Mouse (Mus musculus) ovary, adult 18-20 months (tissue): ENCODE measurements around the gene Arl10.

Experiments used
- DNase-seq: peaks from one replicate; pipeline ENCODE4 v3.0.0; 2022; ENCODE audit warnings: low spot score, mixed read lengths

Arl10 gene

GRCm38 (mm10) chr13:54616998-54617397 lies 42.2 kb downstream of the Arl10 start:
- no peak for DNase-seq

DNA sequence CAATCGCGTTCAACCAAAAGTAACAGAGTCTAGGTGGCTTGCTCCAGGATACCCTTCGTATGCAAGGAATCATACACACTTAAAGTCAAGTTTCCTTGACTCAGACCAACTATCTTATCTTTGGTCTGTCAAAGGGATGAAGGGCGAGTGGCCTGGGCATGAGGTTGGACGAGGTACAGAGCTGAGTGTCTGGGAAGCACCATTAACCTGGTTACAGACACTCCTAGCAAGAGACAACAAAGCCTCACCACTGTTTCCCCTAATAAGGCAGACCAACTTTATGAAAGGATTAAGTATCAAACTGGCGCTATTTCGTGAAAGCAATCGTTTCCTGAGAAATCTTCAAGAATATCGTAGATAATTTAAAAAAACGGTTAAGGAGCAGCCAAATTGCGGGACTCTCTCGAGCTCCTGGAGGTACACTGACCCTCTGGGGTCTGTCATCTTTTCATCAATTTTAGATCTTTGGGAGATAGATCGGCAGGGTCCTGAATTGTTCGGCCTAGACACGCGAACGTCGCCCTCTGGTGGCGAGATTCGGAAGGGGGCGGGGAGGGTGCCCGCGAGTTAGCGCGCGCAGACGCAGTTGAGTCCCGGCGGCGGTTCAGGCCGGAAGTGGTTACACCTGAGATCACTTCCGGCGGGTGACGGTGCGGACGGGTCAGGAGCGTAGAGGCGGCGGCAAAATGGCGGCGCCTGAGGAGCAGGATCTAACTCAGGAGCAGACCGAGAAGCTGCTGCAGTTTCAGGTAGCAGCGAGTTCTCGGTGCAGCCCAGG lies 46.5 kb downstream of the Arl10 start, which contains the start of gene Faf2:
TSS of gene Faf2 (plus strand) at position 630 of the 778 bp plus-strand sequence.
- peak; percentile 91 for DNase-seq

DNA sequence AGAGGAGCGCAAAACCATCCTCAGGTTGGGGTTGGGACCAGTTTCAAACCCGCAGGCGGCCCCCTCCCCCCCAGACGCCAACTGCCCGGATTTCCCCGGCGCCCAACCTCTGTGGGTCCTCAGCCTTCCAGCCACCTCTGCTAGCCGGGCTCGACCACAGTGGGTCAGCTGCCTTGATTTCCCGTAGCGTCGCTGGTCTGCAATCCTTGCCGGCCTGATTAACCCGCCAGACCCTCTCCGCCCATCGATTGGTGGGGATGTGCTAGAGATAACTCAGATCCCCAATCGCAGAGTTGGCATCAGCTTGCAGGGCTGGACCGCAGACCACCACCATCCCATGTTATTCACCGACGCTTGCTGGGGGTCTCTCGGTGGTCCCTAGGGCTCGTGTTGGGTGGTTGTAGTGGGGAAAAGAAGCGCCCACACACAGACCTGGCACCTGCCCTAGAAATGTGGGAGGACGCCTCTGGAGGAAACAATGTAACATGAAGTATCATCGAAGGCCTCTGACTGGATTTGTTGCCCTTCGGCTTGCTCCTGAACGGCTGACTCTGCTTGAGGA lies 47.2 kb downstream of the Arl10 start:
- DNase-seq: no peak

DNA sequence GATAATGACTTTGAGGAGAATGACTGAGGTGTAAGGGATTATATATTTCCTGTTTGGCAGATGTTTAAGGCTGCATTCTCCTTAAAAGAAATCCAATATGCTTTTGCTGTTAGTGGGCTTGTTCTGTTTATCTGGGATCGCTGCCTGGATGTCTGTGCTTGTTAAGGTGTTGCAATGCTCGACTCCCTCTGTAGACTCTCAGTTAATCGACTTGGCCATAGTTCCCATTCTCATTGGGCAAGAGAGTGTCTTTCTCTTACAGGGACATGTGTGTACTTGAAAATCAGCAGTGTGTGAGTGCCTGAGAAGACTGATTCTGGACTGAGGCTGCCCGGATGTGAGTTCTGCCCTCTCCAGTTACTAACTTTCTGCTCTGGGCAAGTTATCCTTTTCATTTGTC lies 54.3 kb downstream of the Arl10 start:
- DNase-seq: no peak
